Mouse (Mus musculus): ENCODE measurements around the gene Setd5. TPM values are rescaled to one million over a fixed set of nuclear protein-coding genes. Genes with fewer than 3 reads are reported as not detected.
A peak's percentile ranks its signal among the peaks of the same experiment; 100 is the strongest.

The Setd5 gene
- 90.7 and 98.6 TPM in 2 replicates for polyA plus RNA-seq (2014; fragmentation: Nextera tagmentation; extraction: Ambion mirVana)

DNA sequence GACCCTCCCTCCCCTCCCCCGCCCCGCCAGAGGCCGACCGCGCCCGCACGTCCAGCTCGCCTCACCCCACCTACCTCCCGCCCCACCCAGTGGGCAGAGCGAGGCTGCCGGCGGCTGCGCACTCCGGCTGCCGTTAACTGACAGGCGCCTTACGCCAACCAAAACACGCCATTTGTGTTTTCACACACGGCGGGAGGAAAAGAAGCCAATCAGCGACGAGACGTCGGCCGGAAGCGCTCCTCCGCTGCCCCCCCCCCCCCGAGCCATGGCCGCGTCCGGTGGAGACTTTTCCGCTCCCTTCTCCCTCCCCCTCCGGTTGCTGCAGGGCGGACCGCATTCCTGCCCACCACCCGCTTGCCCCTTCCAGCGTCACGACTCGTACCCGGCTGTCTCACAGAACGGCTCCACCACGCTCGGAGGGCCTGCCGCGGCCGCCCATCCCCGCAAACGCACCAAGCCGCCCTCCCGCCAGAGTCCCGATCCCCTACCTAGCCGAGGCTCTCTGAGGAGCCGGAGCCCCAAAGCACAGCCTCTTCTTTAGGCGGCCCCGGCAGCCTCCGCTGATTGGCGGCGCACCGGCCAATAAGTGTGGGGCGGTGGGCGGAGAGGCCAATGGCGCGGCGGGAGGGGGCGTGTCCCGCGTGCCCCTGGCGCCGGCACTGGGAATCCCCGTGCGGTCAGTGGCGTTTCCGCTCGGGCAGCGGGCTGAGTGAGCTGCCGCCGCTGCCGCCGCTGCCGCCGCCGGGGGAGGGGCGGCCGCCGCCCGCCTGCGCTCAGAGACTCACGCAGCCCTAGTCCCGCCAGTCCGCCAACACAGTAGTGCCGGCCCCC is at the start of gene Setd5:
Gene Setd5 (plus strand): TSS at position 680 of the 831 bp plus-strand sequence.
- Histone ChIP-seq H3K36me3 (ENCODE audit: control insufficient read depth, insufficient read depth, low read length) (no peaks in the 10 kb centered on the region), H3K27ac (replicated peaks; ENCODE audit: low read depth, low read length) (peak within 1 kb of the TSS; percentile 100), H3K9ac (ENCODE audit: low read length) (peak within 1 kb of the TSS; percentile 99), H3K4me1 (ENCODE audit: control insufficient read depth, insufficient read depth, low read length) (peaks cover 4% of the 10 kb centered on the region; the same call in 1 of the 2 replicates), H3K27me3 (ENCODE audit: control insufficient read depth, insufficient read depth, low read length) (no peaks in the 10 kb centered on the region), H3K4me2 (ENCODE audit: low read depth, severe bottlenecking) (peak within 1 kb of the TSS; percentile 71), H3K9me3 (ENCODE audit: control insufficient read depth, low read length) (no peaks in the 10 kb centered on the region), H3K4me3 (ENCODE audit: low read depth, low read length) (peak within 1 kb of the TSS; percentile 93)
- DNase-seq (ENCODE audit: low spot score) (peak; percentile 99), ATAC-seq (ENCODE audit: insufficient number of reproducible peaks, low FRiP score, low TSS enrichment, low read depth) (peak; percentile 94)
- WGBS = 0% methylated on average over 53 of the region's 91 CpGs

DNA sequence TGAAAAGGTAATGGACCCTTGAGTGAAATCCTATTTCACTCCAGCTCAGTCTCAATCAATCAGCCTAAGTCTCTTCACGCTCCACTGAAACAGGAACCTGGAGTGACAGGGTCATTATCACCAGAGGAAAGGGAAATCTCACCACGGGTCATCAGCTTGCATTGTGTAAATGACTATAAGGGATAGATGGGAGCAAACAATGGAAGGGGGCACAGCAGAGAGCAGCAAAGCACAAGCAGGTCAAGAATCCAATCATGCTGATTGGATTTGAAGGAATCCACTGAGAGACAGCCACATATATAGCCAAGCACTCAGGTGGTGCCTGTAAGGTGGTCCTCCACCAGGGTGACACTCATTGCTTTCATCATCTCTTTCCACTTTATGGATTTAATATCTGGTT is 49.7 kb upstream of the Setd5 start:
- H3K4me3 ChIP-seq (ENCODE audit: low read depth, low read length) = no peak overlapping the region
- H3K4me1 ChIP-seq (ENCODE audit: control insufficient read depth, insufficient read depth, low read length) = no peaks in the 10 kb centered on the region
- DNase-seq (ENCODE audit: low spot score) (no peak), ATAC-seq (ENCODE audit: insufficient number of reproducible peaks, low FRiP score, low TSS enrichment, low read depth) (no peak)
- H3K27me3 ChIP-seq (ENCODE audit: control insufficient read depth, insufficient read depth, low read length) = no peaks in the 10 kb centered on the region
- no peaks in the 10 kb centered on the region for H3K9me3 ChIP-seq (ENCODE audit: control insufficient read depth, low read length)
- H3K27ac ChIP-seq (replicated peaks; ENCODE audit: low read depth, low read length) = no peak overlapping the region
- H3K4me2 ChIP-seq (ENCODE audit: low read depth, severe bottlenecking) = no peak overlapping the region
- no peaks in the 10 kb centered on the region for H3K36me3 ChIP-seq (ENCODE audit: control insufficient read depth, insufficient read depth, low read length)
- 53% methylated on average over 2 of the region's 2 CpGs for WGBS
- no peak overlapping the region for H3K9ac ChIP-seq (ENCODE audit: low read length)

DNA sequence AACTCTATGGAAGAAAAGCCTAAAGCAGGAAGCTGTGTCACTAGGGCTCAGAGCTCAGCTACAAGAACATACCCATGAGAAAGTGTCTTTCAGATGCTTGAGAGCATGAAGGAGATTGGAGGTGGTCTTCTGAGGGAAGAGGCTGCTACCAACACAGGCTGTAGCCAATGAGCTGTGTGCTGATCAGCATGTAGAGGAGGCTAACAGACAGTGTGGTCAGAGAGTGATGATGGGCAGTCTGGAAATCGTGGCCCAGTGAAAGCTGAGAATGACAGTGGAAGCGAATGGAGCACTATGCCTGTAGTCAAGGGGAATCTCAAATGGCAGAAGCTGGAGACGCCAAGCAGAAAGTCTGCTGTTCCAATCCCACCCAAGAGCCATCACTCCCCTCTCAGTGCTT is 48.2 kb upstream of the Setd5 start:
- ATAC-seq (ENCODE audit: insufficient number of reproducible peaks, low FRiP score, low TSS enrichment, low read depth) = no peak
- Histone ChIP-seq H3K4me2 (ENCODE audit: low read depth, severe bottlenecking) (no peak overlapping the region), H3K4me3 (ENCODE audit: low read depth, low read length) (no peak overlapping the region), H3K9me3 (ENCODE audit: control insufficient read depth, low read length) (no peaks in the 10 kb centered on the region), H3K9ac (ENCODE audit: low read length) (no peak overlapping the region), H3K27me3 (ENCODE audit: control insufficient read depth, insufficient read depth, low read length) (no peaks in the 10 kb centered on the region), H3K27ac (replicated peaks; ENCODE audit: low read depth, low read length) (no peak overlapping the region), H3K4me1 (ENCODE audit: control insufficient read depth, insufficient read depth, low read length) (no peaks in the 10 kb centered on the region), H3K36me3 (ENCODE audit: control insufficient read depth, insufficient read depth, low read length) (no peaks in the 10 kb centered on the region)
- DNase-seq (ENCODE audit: low spot score) = no peak
- 73% methylated on average over 3 of the region's 3 CpGs for WGBS

DNA sequence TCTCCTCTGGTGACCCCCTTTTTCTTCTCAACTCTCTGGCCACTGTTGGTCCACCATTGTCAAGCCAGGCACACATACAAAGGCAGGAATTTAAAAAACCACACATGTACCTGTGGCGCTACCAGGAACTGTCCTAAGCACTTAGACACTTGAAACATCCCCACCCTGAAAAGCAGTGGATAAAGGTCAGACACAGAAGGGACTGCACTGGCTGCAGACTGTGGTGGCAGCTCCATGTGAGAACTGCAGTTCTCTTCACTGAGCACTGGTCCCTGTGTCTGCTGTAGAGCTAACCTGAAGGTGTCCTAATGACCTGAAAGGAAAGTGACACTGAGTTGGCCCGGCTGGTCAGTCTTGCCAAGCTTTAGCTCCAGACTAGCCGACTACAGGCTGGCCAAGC is 46.6 kb upstream of the Setd5 start:
- Histone ChIP-seq H3K9ac (ENCODE audit: low read length) (no peak overlapping the region), H3K4me2 (ENCODE audit: low read depth, severe bottlenecking) (no peak overlapping the region), H3K9me3 (ENCODE audit: control insufficient read depth, low read length) (no peaks in the 10 kb centered on the region), H3K36me3 (ENCODE audit: control insufficient read depth, insufficient read depth, low read length) (no peaks in the 10 kb centered on the region), H3K4me3 (ENCODE audit: low read depth, low read length) (no peak overlapping the region), H3K4me1 (ENCODE audit: control insufficient read depth, insufficient read depth, low read length) (no peaks in the 10 kb centered on the region), H3K27ac (replicated peaks; ENCODE audit: low read depth, low read length) (no peak overlapping the region), H3K27me3 (ENCODE audit: control insufficient read depth, insufficient read depth, low read length) (no peaks in the 10 kb centered on the region)
- ATAC-seq (ENCODE audit: insufficient number of reproducible peaks, low FRiP score, low TSS enrichment, low read depth) (no peak), DNase-seq (ENCODE audit: low spot score) (no peak)
- WGBS = 77% methylated on average over 3 of the region's 3 CpGs

DNA sequence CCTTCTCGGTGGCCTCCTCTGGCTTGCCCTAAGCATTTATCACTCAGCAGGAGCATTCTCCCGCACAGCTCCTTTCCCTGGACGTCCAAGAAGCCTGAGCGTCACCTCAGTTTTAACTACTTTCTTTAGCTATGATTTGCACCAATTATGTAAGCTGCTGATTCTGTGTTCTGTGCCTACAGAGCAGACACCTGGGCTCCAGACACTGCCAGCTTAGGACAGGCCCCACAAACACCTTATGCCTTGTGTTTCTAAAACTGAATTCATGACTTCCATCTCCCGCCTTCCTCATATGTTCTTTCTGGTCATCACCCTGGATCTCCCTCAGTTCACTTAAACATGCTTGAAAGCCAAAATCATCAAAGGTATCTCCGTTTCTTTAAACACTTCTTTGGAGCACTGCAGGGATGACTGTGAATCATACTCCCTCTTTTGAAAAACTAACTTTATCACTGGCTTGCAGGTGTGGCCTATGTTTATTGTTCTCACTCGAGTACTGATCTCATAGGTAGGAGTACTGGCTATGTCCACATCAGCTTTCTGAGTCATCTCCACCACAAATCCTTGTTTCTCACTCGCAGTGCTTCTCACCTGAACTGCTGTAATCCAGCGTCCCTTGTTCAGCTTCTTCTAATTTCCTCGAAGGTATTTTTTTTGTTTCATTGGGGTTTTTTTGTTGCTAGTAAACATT is 46.0 kb upstream of the Setd5 start:
- no peak overlapping the region for H3K9ac ChIP-seq (ENCODE audit: low read length)
- no peak overlapping the region for H3K4me3 ChIP-seq (ENCODE audit: low read depth, low read length)
- no peak overlapping the region for H3K4me2 ChIP-seq (ENCODE audit: low read depth, severe bottlenecking)
- no peak for DNase-seq (ENCODE audit: low spot score)
- no peaks in the 10 kb centered on the region for H3K27me3 ChIP-seq (ENCODE audit: control insufficient read depth, insufficient read depth, low read length)
- no peak for ATAC-seq (ENCODE audit: insufficient number of reproducible peaks, low FRiP score, low TSS enrichment, low read depth)
- H3K36me3 ChIP-seq (ENCODE audit: control insufficient read depth, insufficient read depth, low read length) = no peaks in the 10 kb centered on the region
- H3K27ac ChIP-seq (replicated peaks; ENCODE audit: low read depth, low read length) = no peak overlapping the region
- WGBS = 75% methylated on average over 10 of the region's 10 CpGs
- no peaks in the 10 kb centered on the region for H3K4me1 ChIP-seq (ENCODE audit: control insufficient read depth, insufficient read depth, low read length)
- H3K9me3 ChIP-seq (ENCODE audit: control insufficient read depth, low read length) = no peaks in the 10 kb centered on the region

DNA sequence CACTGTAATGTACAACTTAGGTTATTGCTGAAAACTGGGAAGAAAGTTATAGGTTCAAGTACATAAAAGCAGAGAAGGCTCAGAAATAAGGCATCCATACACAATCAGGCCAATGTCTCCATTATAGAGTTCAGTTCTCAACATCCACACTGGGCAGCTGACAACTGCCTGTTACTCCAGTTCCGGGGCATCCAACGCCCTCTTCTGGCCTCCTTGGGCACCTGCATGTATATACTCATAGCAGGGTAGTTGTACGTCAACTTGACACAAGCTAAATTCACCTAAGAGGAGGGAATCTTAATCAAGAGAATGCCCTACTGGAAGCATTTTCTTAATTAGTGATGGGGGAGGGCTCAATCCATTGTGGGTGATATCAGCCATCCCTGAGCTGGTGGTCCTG is 45.0 kb upstream of the Setd5 start:
- Histone ChIP-seq H3K4me3 (ENCODE audit: low read depth, low read length) (no peak overlapping the region), H3K4me1 (ENCODE audit: control insufficient read depth, insufficient read depth, low read length) (no peaks in the 10 kb centered on the region), H3K9ac (ENCODE audit: low read length) (no peak overlapping the region), H3K27me3 (ENCODE audit: control insufficient read depth, insufficient read depth, low read length) (no peaks in the 10 kb centered on the region), H3K4me2 (ENCODE audit: low read depth, severe bottlenecking) (no peak overlapping the region), H3K9me3 (ENCODE audit: control insufficient read depth, low read length) (no peaks in the 10 kb centered on the region), H3K36me3 (ENCODE audit: control insufficient read depth, insufficient read depth, low read length) (no peaks in the 10 kb centered on the region), H3K27ac (replicated peaks; ENCODE audit: low read depth, low read length) (no peak overlapping the region)
- 78% methylated on average over 3 of the region's 3 CpGs for WGBS
- ATAC-seq (ENCODE audit: insufficient number of reproducible peaks, low FRiP score, low TSS enrichment, low read depth) = no peak
- no peak for DNase-seq (ENCODE audit: low spot score)

DNA sequence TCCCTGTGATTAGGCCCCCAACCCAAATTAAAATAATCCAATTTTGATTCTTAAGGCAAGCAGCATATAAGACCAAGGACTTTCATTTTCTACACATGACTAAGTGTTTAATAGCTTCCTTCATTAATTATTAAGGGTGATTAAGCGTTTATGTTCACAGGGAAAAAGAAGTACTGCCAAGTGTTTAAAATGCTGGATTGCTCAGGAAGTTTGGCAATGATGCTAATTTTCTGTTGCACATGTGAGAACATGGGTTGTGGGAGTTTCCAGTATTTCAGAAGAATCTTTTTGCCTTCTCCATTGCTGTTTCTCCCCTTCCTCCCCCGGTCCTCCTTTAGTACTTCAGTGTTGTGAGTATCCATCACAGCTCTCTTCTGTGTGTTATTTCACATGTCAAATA is 44.0 kb upstream of the Setd5 start:
- H3K4me3 ChIP-seq (ENCODE audit: low read depth, low read length) = no peak overlapping the region
- peaks cover 2% of the 10 kb centered on the region; the same call in 1 of the 2 replicates for H3K4me1 ChIP-seq (ENCODE audit: control insufficient read depth, insufficient read depth, low read length)
- DNase-seq (ENCODE audit: low spot score) (no peak), ATAC-seq (ENCODE audit: insufficient number of reproducible peaks, low FRiP score, low TSS enrichment, low read depth) (no peak)
- H3K27ac ChIP-seq (replicated peaks; ENCODE audit: low read depth, low read length) = no peak overlapping the region
- no peak overlapping the region for H3K9ac ChIP-seq (ENCODE audit: low read length)
- WGBS = 90% methylated on average over 2 of the region's 2 CpGs
- no peak overlapping the region for H3K4me2 ChIP-seq (ENCODE audit: low read depth, severe bottlenecking)
- H3K36me3 ChIP-seq (ENCODE audit: control insufficient read depth, insufficient read depth, low read length) = no peaks in the 10 kb centered on the region
- H3K27me3 ChIP-seq (ENCODE audit: control insufficient read depth, insufficient read depth, low read length) = no peaks in the 10 kb centered on the region
- H3K9me3 ChIP-seq (ENCODE audit: control insufficient read depth, low read length) = no peaks in the 10 kb centered on the region

DNA sequence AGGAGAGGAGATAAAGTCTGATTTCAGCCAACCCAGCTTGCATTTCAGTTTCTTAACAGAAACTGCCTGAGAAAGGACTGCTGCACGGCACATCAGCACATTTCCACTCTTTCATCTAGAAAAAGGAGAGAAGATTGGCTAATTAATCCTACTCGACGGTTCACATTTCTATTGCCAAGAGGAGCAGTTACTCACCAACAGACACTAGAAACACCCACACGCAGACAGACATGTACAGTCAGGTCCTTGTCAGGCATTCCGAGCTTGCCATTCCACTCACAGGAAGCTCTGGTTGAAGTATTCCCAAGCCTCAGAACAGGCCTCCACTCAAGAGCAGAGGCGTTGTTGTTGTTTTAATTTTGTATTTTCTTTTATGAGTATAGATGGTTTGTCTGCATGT is 42.7 kb upstream of the Setd5 start:
- Histone ChIP-seq H3K36me3 (ENCODE audit: control insufficient read depth, insufficient read depth, low read length) (no peaks in the 10 kb centered on the region), H3K27ac (replicated peaks; ENCODE audit: low read depth, low read length) (no peak overlapping the region), H3K4me1 (ENCODE audit: control insufficient read depth, insufficient read depth, low read length) (peaks cover 8% of the 10 kb centered on the region; the same call in 1 of the 2 replicates), H3K4me3 (ENCODE audit: low read depth, low read length) (no peak overlapping the region), H3K9me3 (ENCODE audit: control insufficient read depth, low read length) (no peaks in the 10 kb centered on the region), H3K4me2 (ENCODE audit: low read depth, severe bottlenecking) (no peak overlapping the region), H3K9ac (ENCODE audit: low read length) (no peak overlapping the region), H3K27me3 (ENCODE audit: control insufficient read depth, insufficient read depth, low read length) (no peaks in the 10 kb centered on the region)
- ATAC-seq (ENCODE audit: insufficient number of reproducible peaks, low FRiP score, low TSS enrichment, low read depth) (no peak), DNase-seq (ENCODE audit: low spot score) (no peak)
- WGBS = 84% methylated on average over 6 of the region's 6 CpGs
